Mouse (Mus musculus) thymus, postnatal 14 days (tissue): ENCODE measurements at regions not wholly inside any gene's neighbourhood (a gene's known extent, or its start where the extent isn't known, plus 50 kb on each side); places are given as distances from the start of the nearest gene placed in this dataset.

Experiments used
- DNase-seq: peaks from one replicate; pipeline ENCODE4 v3.0.0; 2021

DNA sequence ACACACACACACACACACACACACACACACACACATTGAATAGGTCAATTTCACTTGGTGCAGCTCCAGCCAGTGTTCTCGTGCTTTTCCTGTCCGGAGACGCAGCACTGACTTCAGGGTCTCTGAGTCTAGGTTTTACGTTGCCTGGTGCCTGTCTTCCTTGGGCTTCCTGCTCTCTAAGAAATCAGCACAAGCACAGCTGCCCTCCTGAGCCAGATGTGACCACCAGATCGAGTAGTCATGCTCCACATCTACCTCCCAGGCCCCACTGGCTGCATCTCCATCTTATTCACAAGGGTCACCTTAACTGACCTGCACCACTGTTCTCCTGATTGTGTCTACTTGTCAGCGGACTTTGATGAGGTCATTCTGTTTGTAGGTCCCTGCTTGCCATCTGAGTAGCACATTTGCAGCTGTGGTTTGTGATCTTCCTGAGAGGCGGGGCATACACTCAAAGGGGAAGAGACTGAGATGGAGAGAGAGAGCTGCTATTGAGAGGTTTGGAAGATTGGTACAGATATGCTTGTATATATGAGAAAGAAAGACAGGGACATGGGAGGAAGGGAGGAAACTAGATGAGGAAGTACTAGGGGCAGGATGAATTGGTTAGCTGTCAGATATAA is 118.8 kb upstream of the H2al1a start:
- peak; percentile 3 for DNase-seq

- no peak for DNase-seq
Measured at GRCm38 (mm10) chrX:11181855-11182254, 117.2 kb upstream of the H2al1a start.

DNA sequence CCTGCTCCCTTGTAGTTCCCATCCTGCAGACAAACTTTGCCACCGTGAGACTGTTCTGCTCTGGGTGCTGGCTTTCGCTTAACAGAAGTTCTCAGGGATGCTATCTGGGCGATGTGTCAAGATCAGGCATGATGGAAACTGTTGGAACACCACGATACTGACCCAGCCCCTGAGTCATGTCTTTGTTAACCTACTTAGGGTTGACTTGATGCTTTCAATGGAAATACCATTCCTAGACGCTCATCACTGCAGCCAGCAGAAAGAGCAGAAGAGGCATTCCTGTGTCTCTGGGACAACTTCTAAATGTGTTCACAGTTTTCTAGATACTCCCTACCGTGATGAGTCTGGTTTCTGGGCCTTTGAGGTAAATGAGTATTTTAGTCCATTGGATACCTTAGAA is 108.2 kb upstream of the H2al1a start:
- no peak for DNase-seq

DNA sequence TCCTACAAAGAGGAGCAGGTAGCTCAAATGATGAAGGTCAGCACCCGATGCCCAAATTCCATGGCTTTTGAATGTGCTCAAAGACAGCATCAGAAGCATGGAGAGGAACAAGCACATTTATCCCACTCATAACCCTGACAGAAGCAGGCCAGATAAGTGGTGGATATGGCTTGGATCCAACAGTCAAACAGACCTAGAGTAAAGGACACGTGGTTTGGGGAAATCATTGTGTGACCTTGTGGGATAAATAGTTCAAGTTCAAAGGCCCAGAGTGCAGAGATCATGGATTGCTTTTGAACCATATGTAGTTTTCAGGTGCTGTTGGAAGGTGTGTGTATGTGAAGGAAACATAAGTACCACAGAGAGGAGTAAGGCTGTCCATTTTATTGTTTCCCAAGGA is 94.9 kb upstream of the H2al1a start:
- no peak for DNase-seq

DNA sequence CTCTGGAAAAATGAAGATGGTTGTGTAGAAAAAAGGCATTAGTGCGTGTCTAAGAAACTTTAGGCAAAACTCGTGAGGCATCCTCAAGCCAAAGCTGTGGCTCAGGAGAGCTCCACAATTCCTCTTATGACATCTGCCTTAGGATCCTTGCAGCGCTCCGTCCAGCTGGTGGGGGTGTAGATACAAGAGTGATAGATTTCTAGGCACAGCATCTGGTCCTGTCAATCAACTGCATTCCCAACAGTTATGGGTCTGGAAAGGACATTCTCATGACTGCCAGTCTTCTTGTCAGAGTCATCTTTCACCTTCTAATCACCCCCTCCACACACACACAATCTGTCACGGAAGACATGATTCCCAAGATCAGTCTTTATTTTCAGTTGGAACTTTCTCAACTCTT is 89.2 kb upstream of the H2al1a start:
- DNase-seq = no peak

GRCm38 (mm10) chrX:11212811-11213210 is 86.2 kb upstream of the H2al1a start:
- DNase-seq = no peak

GRCm38 (mm10) chrX:11213492-11213891 is 85.6 kb upstream of the H2al1a start:
- peak; percentile 58 for DNase-seq

GRCm38 (mm10) chrX:11239066-11239465 is 60.0 kb upstream of the H2al1a start:
- DNase-seq = no peak

- DNase-seq = no peak
Measured at GRCm38 (mm10) chrX:11245576-11245975, 53.5 kb upstream of the H2al1a start.
